Mouse (Mus musculus): Measurements from ENCODE around the gene Nup98. TPM values are rescaled to one million over a fixed set of nuclear protein-coding genes. Genes with fewer than 3 reads are reported as not detected.

The Nup98 gene
- polyA plus RNA-seq, 1 experiment, result 0.81 TPM

DNA sequence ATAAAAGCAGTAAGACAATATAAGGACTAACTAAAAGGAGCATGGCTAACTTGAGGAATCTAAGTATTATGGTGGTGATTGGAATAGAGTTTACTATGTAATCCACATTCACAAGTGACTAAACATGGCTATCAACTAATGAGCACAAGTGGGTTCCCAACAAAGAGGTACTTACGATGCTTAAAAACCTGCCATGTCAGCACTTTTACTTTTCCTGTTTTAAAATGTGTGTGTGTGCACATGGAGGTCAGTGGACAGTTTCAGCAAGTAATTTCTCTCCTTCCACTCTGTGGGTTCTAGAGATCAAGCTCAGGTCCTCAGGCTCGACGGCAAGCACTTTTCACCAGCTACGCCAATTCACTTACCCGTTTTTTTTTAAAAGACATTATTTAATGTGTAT, 72.1 kb downstream of the Nup98 start:
- Histone ChIP-seq H3K4me1 (peaks cover 6% of the 10 kb centered on the region; the same call in 1 of the 2 replicates), H3K27me3 (replicated peaks) (no peaks in the 10 kb centered on the region), H3K36me3 (replicated peaks; ENCODE audit: low read length) (peaks cover 97% of the 10 kb centered on the region), H3K4me3 (replicated peaks) (no peak overlapping the region), H3K9me3 (no peaks in the 10 kb centered on the region)
- TF ChIP-seq GATA1 (IDR thresholded peaks at IDR 0.05; ENCODE audit: borderline replicate concordance, low read length), result no peak
- no peak for TF ChIP-seq FLI1 (IDR thresholded peaks at IDR 0.05; ENCODE audit: low read length)

DNA sequence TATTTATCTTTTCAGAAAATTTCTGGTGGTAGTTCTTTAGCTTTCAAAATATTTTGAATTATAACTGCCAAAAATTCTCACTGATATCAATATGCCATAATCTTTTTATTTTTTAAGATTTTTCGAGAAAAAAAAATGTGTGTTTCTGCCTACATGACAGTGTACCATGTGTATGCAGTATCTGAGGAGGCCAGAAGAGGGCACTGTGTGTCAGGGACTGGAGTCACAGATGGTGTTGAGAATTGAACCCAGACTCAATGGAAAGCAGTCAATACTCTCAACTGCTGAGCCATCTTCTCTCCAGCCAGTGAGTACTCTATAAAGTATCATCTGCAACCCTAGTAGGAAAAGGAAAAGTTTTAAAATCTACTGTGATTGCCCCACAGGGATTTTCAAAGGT, 72.5 kb downstream of the Nup98 start:
- Histone ChIP-seq H3K9me3 (no peaks in the 10 kb centered on the region), H3K4me3 (replicated peaks) (no peak overlapping the region), H3K36me3 (replicated peaks; ENCODE audit: low read length) (peaks cover 99% of the 10 kb centered on the region), H3K4me1 (peaks cover 6% of the 10 kb centered on the region; the same call in 1 of the 2 replicates), H3K27me3 (replicated peaks) (no peaks in the 10 kb centered on the region)
- TF ChIP-seq FLI1 (IDR thresholded peaks at IDR 0.05; ENCODE audit: low read length) (no peak), GATA1 (IDR thresholded peaks at IDR 0.05; ENCODE audit: borderline replicate concordance, low read length) (no peak)

DNA sequence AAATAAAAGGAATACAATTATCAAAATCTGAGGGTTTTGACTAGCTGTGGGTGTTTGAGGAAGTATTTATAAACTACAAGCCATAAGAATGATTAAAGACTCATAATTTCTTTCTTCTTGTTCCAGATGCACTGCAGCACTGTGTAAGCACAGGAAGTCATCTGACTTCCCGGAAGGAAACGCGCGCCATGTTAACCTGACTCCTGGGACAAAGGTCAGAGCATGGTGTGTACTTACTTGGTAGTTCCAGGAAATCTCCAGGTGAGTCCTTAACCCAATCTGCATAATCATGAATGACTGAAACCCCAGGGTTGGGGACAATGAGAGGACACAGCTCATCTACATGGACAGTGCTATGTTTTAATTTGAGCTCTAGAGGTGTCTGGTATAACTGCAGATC, 77.6 kb downstream of the Nup98 start:
- Histone ChIP-seq H3K9me3 (no peaks in the 10 kb centered on the region), H3K4me1 (no peaks in the 10 kb centered on the region; the same call in 1 of the 2 replicates), H3K36me3 (replicated peaks; ENCODE audit: low read length) (peaks cover 97% of the 10 kb centered on the region), H3K27me3 (replicated peaks) (no peaks in the 10 kb centered on the region), H3K4me3 (replicated peaks) (no peak overlapping the region)
- no peak for TF ChIP-seq FLI1 (IDR thresholded peaks at IDR 0.05; ENCODE audit: low read length)
- no peak for TF ChIP-seq GATA1 (IDR thresholded peaks at IDR 0.05; ENCODE audit: borderline replicate concordance, low read length)

DNA sequence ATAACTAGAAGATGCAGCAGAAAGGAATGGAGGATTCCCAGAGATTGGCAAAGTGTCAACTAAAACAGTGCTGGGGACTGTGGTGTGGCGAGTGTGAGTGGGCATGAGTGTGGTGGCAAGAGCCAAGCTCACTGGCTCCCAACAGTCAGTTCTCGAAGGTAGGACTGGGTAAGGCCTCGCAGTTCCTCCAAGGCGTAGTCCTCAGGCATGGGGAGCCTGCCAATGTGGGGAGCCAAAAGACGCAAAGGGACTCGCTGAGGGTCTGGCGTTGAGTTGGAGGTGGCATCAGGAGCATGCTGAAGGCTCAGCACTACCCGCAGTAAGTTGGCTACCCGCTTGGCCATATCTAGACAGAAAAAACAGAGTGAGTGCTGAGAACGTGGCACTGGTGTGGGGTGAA, 89.7 kb downstream of the Nup98 start:
- Histone ChIP-seq H3K27me3 (replicated peaks) (peaks cover 3% of the 10 kb centered on the region), H3K4me3 (replicated peaks) (no peak overlapping the region), H3K9me3 (no peaks in the 10 kb centered on the region), H3K36me3 (replicated peaks; ENCODE audit: low read length) (peaks cover 73% of the 10 kb centered on the region), H3K4me1 (peaks cover 7% of the 10 kb centered on the region; the same call in 1 of the 2 replicates)
- TF ChIP-seq GATA1 (IDR thresholded peaks at IDR 0.05; ENCODE audit: borderline replicate concordance, low read length) (no peak), FLI1 (IDR thresholded peaks at IDR 0.05; ENCODE audit: low read length) (no peak)

DNA sequence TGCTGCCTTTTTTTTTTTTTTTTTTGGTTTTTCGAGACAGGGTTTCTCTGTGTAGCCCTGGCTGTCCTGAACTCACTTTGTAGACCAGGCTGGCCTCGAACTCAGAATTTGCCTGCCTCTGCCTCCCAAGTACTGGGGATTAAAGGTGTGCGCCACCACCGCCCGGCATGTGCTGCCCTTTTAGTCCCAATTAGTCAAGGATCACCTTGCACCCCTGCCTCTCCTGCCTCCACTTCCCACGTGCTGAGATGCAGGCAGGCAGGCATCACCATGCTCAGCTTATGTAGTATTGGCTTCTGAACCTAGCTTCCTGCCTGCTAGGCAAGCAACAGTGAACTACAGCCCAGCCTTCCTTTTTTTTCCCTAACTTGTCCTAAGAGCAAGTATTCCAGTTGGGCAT, 92.6 kb downstream of the Nup98 start:
- Histone ChIP-seq H3K9me3 (no peaks in the 10 kb centered on the region), H3K36me3 (replicated peaks; ENCODE audit: low read length) (peaks cover 44% of the 10 kb centered on the region), H3K27me3 (replicated peaks) (peaks cover 17% of the 10 kb centered on the region), H3K4me1 (peaks cover 22% of the 10 kb centered on the region), H3K4me3 (replicated peaks) (peak overlapping the region; percentile 38)
- TF ChIP-seq GATA1 (IDR thresholded peaks at IDR 0.05; ENCODE audit: borderline replicate concordance, low read length) (no peak), FLI1 (IDR thresholded peaks at IDR 0.05; ENCODE audit: low read length) (no peak)

DNA sequence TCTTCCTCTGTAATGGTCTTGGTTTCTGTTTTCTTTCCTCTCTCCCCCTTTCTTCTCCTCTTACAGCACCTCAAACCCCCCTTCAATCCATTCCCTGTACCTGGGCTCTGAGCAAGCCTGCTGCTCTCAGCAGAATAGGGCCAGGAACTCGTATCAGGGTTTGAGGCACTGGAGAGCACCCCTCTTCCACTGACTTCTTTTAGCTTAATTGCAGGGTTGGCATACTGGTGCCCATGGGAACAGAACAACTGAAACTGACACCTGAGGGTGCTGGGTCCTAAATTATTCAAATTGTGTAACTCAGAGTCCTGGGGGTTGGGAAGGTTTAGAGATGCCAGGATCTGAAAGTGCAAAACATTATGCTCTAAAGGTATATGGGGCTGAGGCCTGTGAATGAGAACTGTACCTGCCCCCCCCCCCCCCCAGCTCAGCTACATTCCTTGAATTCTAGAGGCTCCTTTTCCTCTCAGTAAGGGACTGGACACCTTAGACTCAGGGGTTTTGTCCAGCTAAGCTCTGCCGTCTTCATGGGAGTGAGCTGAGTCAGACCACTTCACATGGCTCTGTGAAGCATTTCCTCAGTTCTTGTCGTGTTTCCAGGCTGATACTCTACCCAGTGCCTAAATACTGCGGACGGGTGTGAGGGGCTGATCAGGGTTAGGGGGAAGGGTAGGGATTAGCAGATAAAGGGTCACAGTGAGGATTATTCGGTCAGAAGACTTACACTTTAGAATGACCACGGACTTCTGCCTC, 93.2 kb downstream of the Nup98 start, which contains the start of gene Chrna10:
Chrna10 (minus strand) TSS at position 250 of the 753 bp plus-strand sequence.
- Histone ChIP-seq H3K4me1 (peaks cover 22% of the 10 kb centered on the region), H3K27me3 (replicated peaks) (peaks cover 23% of the 10 kb centered on the region), H3K9me3 (no peaks in the 10 kb centered on the region), H3K36me3 (replicated peaks; ENCODE audit: low read length) (peaks cover 37% of the 10 kb centered on the region), H3K4me3 (replicated peaks) (peak within 1 kb of the TSS; percentile 38)
- no peak for TF ChIP-seq FLI1 (IDR thresholded peaks at IDR 0.05; ENCODE audit: low read length)
- no peak for TF ChIP-seq GATA1 (IDR thresholded peaks at IDR 0.05; ENCODE audit: borderline replicate concordance, low read length)

DNA sequence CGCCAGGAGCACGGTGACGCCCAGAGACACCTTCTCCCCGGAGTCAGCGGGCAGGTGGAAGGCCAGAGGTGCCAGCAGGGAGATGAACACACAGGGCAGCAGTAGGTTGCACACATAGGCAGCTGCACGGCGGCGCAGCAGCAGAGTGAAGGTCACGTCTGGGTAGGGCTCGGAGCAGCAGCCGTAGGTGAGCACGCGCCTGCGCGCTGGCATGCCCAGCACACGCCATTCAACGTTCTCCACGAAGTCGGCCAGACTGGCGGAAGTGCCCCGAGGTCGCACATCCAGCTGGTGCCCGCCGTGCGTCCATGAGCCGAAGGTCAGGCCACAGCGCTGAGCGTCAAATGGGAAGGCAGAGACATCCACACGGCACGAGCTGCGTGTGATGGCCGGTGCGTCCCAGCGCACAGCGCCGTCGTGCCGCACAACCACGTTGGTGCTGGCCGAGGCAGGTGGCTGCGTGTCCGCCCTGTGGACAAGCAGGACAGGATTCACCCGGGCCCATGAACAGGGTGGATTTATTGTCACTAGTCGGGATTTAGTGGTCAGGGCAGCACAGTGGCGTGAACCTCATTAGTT, 96.7 kb downstream of the Nup98 start:
- TF ChIP-seq GATA1 (IDR thresholded peaks at IDR 0.05; ENCODE audit: borderline replicate concordance, low read length), result no peak
- TF ChIP-seq FLI1 (IDR thresholded peaks at IDR 0.05; ENCODE audit: low read length), result no peak
- no peaks in the 10 kb centered on the region for H3K9me3 ChIP-seq
- peaks cover 3% of the 10 kb centered on the region for H3K36me3 ChIP-seq (replicated peaks; ENCODE audit: low read length)
- H3K4me3 ChIP-seq (replicated peaks), result peak overlapping the region; percentile 51
- peaks cover 46% of the 10 kb centered on the region for H3K4me1 ChIP-seq
- H3K27me3 ChIP-seq (replicated peaks), result peaks cover 47% of the 10 kb centered on the region

DNA sequence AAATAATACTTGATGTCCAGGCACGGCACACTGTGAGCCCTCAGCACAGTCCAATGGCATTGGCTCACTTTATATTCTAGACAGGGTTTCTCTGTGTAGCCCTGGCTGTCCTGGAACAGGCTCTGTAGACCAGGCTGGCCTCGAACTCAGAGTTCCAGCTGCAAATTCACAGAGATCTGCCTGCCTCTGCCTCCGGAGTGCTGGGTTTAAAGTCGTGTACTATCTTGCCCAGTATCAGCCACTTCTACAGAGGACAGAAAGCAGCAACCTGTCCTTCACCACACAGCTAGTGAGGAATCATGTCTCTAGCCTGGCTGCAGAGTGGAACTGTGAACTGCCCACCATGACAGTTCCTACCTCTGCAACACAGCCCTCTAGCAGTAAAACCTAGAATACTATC, 100.2 kb downstream of the Nup98 start:
- H3K9me3 ChIP-seq, result no peaks in the 10 kb centered on the region
- peaks cover 65% of the 10 kb centered on the region for H3K27me3 ChIP-seq (replicated peaks)
- peaks cover 48% of the 10 kb centered on the region for H3K4me1 ChIP-seq
- H3K4me3 ChIP-seq (replicated peaks), result no peak overlapping the region
- no peak for TF ChIP-seq GATA1 (IDR thresholded peaks at IDR 0.05; ENCODE audit: borderline replicate concordance, low read length)
- no peak for TF ChIP-seq FLI1 (IDR thresholded peaks at IDR 0.05; ENCODE audit: low read length)
- H3K36me3 ChIP-seq (replicated peaks; ENCODE audit: low read length), result no peaks in the 10 kb centered on the region

DNA sequence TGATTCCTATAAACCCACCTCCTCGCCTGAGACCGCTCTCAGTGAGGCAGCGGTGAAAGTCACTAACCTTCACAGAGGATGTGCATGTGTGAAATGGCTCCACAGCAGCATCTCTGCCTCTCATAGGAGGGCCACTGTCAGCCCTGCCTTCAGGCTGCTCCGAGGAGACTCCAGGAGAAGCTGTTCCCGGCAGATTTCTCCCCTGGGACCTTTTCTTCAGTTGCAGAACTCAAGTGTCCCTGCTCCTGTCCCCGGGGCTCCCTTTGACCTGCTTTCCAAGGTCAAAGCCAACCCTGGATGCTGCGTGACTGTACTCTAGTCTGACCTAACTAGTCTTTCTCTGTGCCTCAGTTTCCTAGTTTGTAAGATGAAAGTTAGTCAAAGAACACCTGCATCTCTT, 100.8 kb downstream of the Nup98 start, which contains the start of gene Art5:
Art5 (minus strand) TSS at position 319 of the 400 bp plus-strand sequence.
- peaks cover 70% of the 10 kb centered on the region for H3K27me3 ChIP-seq (replicated peaks)
- TF ChIP-seq GATA1 (IDR thresholded peaks at IDR 0.05; ENCODE audit: borderline replicate concordance, low read length) (no peak), FLI1 (IDR thresholded peaks at IDR 0.05; ENCODE audit: low read length) (no peak)
- H3K4me3 ChIP-seq (replicated peaks), result no peak within 1 kb of the TSS
- peaks cover 47% of the 10 kb centered on the region for H3K4me1 ChIP-seq
- H3K36me3 ChIP-seq (replicated peaks; ENCODE audit: low read length), result no peaks in the 10 kb centered on the region
- no peaks in the 10 kb centered on the region for H3K9me3 ChIP-seq

DNA sequence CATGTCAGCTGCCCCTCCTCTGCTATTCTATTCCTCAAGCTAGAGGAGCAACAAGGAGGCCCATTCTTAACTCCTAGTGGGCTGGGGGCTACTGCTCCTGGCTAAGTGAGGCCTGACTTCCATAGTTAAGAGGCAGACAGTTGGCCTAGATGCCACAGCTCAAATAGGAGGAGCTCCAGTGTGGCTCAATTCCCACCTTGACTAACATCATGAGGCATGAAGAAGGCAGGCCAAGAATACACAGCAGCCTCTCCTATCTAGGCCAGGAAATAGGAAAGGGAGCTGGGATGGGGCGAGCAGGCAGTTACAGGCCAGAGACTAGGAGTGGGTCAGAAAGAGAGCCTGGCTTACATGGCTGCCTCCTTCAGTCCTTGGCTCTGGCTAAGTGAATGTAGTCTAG, 101.8 kb downstream of the Nup98 start:
- H3K27me3 ChIP-seq (replicated peaks), result peaks cover 68% of the 10 kb centered on the region
- no peaks in the 10 kb centered on the region for H3K36me3 ChIP-seq (replicated peaks; ENCODE audit: low read length)
- no peaks in the 10 kb centered on the region for H3K9me3 ChIP-seq
- no peak overlapping the region for H3K4me3 ChIP-seq (replicated peaks)
- H3K4me1 ChIP-seq, result peaks cover 41% of the 10 kb centered on the region
- TF ChIP-seq GATA1 (IDR thresholded peaks at IDR 0.05; ENCODE audit: borderline replicate concordance, low read length), result no peak
- TF ChIP-seq FLI1 (IDR thresholded peaks at IDR 0.05; ENCODE audit: low read length), result no peak

Data from megakaryocyte, embryonic 14.5 days (primary cell).